Mouse (Mus musculus): ENCODE results near the gene Rgl1.

Gene Rgl1

GRCm38 (mm10) chr1:152490842-152491241 is 275.3 kb downstream of the Rgl1 start:
- DNase-seq = no peak

- DNase-seq = no peak
Measured at GRCm38 (mm10) chr1:152476126-152476525, 290.0 kb downstream of the Rgl1 start.

- no peak for DNase-seq
Measured at GRCm38 (mm10) chr1:152468443-152468842, 297.7 kb downstream of the Rgl1 start.

Measured in cerebellum, adult 11 months (tissue).